Mouse (Mus musculus): ENCODE results near the gene Grid2ip. TPM values are rescaled to one million over a fixed set of nuclear protein-coding genes. Genes with fewer than 3 reads are reported as not detected.

The Grid2ip gene
- total and polyA plus RNA-seq, 3 experiments = not detected

GRCm38 (mm10) chr5:143369611-143370255, 12.6 kb downstream of the Grid2ip start:
- Histone ChIP-seq H3K4me2 (ENCODE audit: insufficient read depth, low read depth, poor library complexity, severe bottlenecking) (no peak overlapping the region), H3K79me2 (replicated peaks; ENCODE audit: control insufficient read depth, extremely low read depth, insufficient read depth, poor library complexity, severe bottlenecking) (no peaks in the 10 kb centered on the region), H3K27ac (ENCODE audit: insufficient read depth, low read depth) (no peak overlapping the region), H3K9ac (ENCODE audit: insufficient read depth, low read depth) (no peak overlapping the region), H3K27me3 (replicated peaks) (peaks cover 87% of the 10 kb centered on the region), H3K4me1 (ENCODE audit: control insufficient read depth in 1 of 2, insufficient read depth in 2 of 2) (peaks cover 0 to 4% of the 10 kb centered on the region in 2 experiments; a peak in 1 of 4 replicates), H3K9me3 (replicated peaks; ENCODE audit: low read length) (no peaks in the 10 kb centered on the region), H3K4me3 (replicated peaks in 1 of 3; ENCODE audit: low read depth in 2 of 3, low read length in 2 of 3, poor library complexity in 1 of 3) (no peak overlapping the region), H3K36me3 (replicated peaks in 1 of 2; ENCODE audit: control insufficient read depth in 1 of 2, insufficient read depth in 1 of 2, low read length in 1 of 2) (no peaks in the 10 kb centered on the region)
- DNase-seq (ENCODE audit: extremely low read depth) = no peak
- in situ Hi-C loops (cut with MboI; ENCODE audit: low pct_ligation_motif_present, low pct_unique_long_range_greater_than_20kb, low sequenced_read_pairs) = no loop called here
- TF ChIP-seq ELF1 (IDR thresholded peaks at IDR 0.05; ENCODE audit: low read depth, low read length) (no peak), GABPA (IDR thresholded peaks at IDR 0.05; ENCODE audit: insufficient replicate concordance, low read depth, low read length) (no peak), TCF12 (IDR thresholded peaks at IDR 0.05; ENCODE audit: low read depth, low read length) (no peak)
- dilution Hi-C loops (cut with MboI; ENCODE audit: extremely low pct_ligation_motif_present, extremely low pct_unique_long_range_greater_than_20kb, low sequenced_read_pairs) = no loop called here

- peaks cover 84% of the 10 kb centered on the region for H3K27me3 ChIP-seq (replicated peaks)
- no peak overlapping the region for H3K4me3 ChIP-seq (replicated peaks in 1 of 3; ENCODE audit: low read depth in 2 of 3, low read length in 2 of 3, poor library complexity in 1 of 3)
- no peaks in the 10 kb centered on the region for H3K9me3 ChIP-seq (replicated peaks; ENCODE audit: low read length)
- no peak overlapping the region for H3K9ac ChIP-seq (ENCODE audit: insufficient read depth, low read depth)
- no peak overlapping the region for H3K4me2 ChIP-seq (ENCODE audit: insufficient read depth, low read depth, poor library complexity, severe bottlenecking)
- H3K79me2 ChIP-seq (replicated peaks; ENCODE audit: control insufficient read depth, extremely low read depth, insufficient read depth, poor library complexity, severe bottlenecking) = no peaks in the 10 kb centered on the region
- H3K27ac ChIP-seq (ENCODE audit: insufficient read depth, low read depth) = no peak overlapping the region
- dilution Hi-C loops (cut with MboI; ENCODE audit: extremely low pct_ligation_motif_present, extremely low pct_unique_long_range_greater_than_20kb, low sequenced_read_pairs) = no loop called here
- in situ Hi-C loops (cut with MboI; ENCODE audit: low pct_ligation_motif_present, low pct_unique_long_range_greater_than_20kb, low sequenced_read_pairs) = no loop called here
- peaks cover 0 to 4% of the 10 kb centered on the region in 2 experiments; a peak in 1 of 4 replicates for H3K4me1 ChIP-seq (ENCODE audit: control insufficient read depth in 1 of 2, insufficient read depth in 2 of 2)
- TF ChIP-seq NELFE (IDR thresholded peaks at IDR 0.05; ENCODE audit: low read depth, low read length) (no peak), CHD2 (IDR thresholded peaks at IDR 0.05; ENCODE audit: low read length) (no peak), RCOR1 (conservative IDR thresholded peaks at IDR 0.05; ENCODE audit: low read depth, low read length) (no peak), GABPA (IDR thresholded peaks at IDR 0.05; ENCODE audit: insufficient replicate concordance, low read depth, low read length) (no peak), EP300 (IDR thresholded peaks at IDR 0.05; ENCODE audit: low read length) (no peak), PAX5 (IDR thresholded peaks at IDR 0.05; ENCODE audit: low read length) (no peak), ZC3H11A (IDR thresholded peaks at IDR 0.05; ENCODE audit: low read depth, low read length) (no peak), JUN (IDR thresholded peaks at IDR 0.05; ENCODE audit: insufficient read depth, low read depth, low read length) (no peak), E2F4 (IDR thresholded peaks at IDR 0.05; ENCODE audit: insufficient replicate concordance, low read depth, low read length) (no peak), TCF12 (IDR thresholded peaks at IDR 0.05; ENCODE audit: low read depth, low read length) (no peak), ETS1 (conservative IDR thresholded peaks at IDR 0.05; ENCODE audit: low read depth, low read length) (no peak), ZMIZ1 (IDR thresholded peaks at IDR 0.05; ENCODE audit: low read depth, low read length) (no peak)
- no peaks in the 10 kb centered on the region for H3K36me3 ChIP-seq (replicated peaks in 1 of 2; ENCODE audit: control insufficient read depth in 1 of 2, insufficient read depth in 1 of 2, low read length in 1 of 2)
- DNase-seq (ENCODE audit: extremely low read depth) = no peak
These were observed 13.4 kb downstream of the Grid2ip start for GRCm38 (mm10) chr5:143370416-143371145.

Data from CH12.LX (cell line).